Mouse (Mus musculus) stomach, embryonic 16.5 days (tissue): ENCODE measurements around the gene Plac9a. TPM values are rescaled to one million over a fixed set of nuclear protein-coding genes. Genes with fewer than 3 reads are reported as not detected.
"Not testable (repeated sequence)": the region's sequence is repeated elsewhere in the genome, so short reads cannot be mapped to it uniquely, and the experiment has no call there.

Experiments used
- ATAC-seq: fragments of 200-750 bp; cut with Nextera tagmentation; 2 replicates; pipeline ENCODE4 v1.8.0; 2017; ENCODE audit warnings: moderate number of reproducible peaks, moderate TSS enrichment; ENCODE audit not compliant: insufficient read depth, low FRiP score
- H3K27ac ChIP-seq: fragments of 300-500 bp; sonication (generic); 2 replicates; pipeline ENCODE4 v1.5.1; 2014; ENCODE audit warnings: low read length
- H3K27me3 ChIP-seq: fragments of 300-500 bp; sonication (generic); 2 replicates; pipeline ENCODE4 v1.6.1; 2014; ENCODE audit warnings: low read length, control low read depth, mixed read lengths; ENCODE audit not compliant: control insufficient read depth, insufficient read depth
- H3K36me3 ChIP-seq: fragments of 300-500 bp; sonication (generic); 2 replicates; pipeline ENCODE4 v1.6.1; 2014; ENCODE audit warnings: low read length; ENCODE audit not compliant: control insufficient read depth, insufficient read depth
- H3K4me1 ChIP-seq: fragments of 300-500 bp; sonication (generic); 2 replicates; pipeline ENCODE4 v1.6.1; 2014; ENCODE audit warnings: low read length, control low read depth, mixed read lengths; ENCODE audit not compliant: control insufficient read depth, insufficient read depth
- H3K4me2 ChIP-seq: fragments of 300-500 bp; sonication (generic); 2 replicates; pipeline ENCODE4 v1.6.1; 2014; ENCODE audit warnings: low read depth, low read length, mixed read lengths
- H3K4me3 ChIP-seq: fragments of 300-500 bp; sonication (generic); replicated peaks from 2 replicates; pipeline ENCODE4 v1.5.1; 2014; ENCODE audit warnings: mild to moderate bottlenecking, low read length
- H3K9ac ChIP-seq: fragments of 300-500 bp; sonication (generic); 2 replicates; pipeline ENCODE4 v1.6.1; 2014; ENCODE audit warnings: low read length
- H3K9me3 ChIP-seq: fragments of 300-500 bp; sonication (generic); replicated peaks from 2 replicates; pipeline ENCODE4 v1.6.1; 2016; ENCODE audit warnings: low read length, control low read depth; ENCODE audit not compliant: control insufficient read depth
- WGBS: fragments of 180-500 bp; shearing (Covaris S2); extraction: QIAGEN DNeasy Blood & Tissue Kit; methylation state at CpG from one replicate; pipeline ENCODE4 v1.1.7; 2014; 5-methylcytosine and 5-hydroxymethylcytosine counted together
- polyA plus RNA-seq: library from polyadenylated mRNA; unstranded; fragments of >200 nt; fragmentation: Nextera tagmentation; extraction: Ambion mirVana; gene quantifications from 2 replicates; pipeline ENCODE4 v1.2.1, GENCODE M21; 2015

The Plac9a gene
- polyA plus RNA-seq, 1 experiment from 2014 or later = not detected

DNA sequence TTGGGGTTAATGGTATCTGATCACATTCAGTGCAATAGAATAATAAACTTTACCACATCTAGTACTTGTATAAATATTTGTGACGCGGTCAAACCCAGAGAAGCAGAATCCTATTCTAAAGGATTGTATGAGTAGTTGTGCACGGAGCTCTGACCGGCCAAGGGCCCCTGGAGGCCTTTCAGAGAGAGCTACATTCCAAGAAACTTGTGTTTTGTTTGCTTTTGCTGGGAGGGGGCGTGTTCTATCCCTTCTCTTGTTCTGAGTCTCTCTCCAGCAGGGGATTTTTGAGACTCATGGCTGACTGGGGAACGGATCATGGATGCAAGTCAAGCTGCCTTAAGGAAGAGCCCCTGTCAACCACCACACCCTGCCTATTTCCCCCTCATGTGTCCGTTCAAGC lies 7.2 kb downstream of the Plac9a start:
- H3K36me3 ChIP-seq, H3K4me2 ChIP-seq, H3K9ac ChIP-seq, H3K27me3 ChIP-seq, H3K27ac ChIP-seq, H3K4me1 ChIP-seq, H3K9me3 ChIP-seq, H3K4me3 ChIP-seq: not testable (repeated sequence)
- WGBS = no CpG with 5 or more reads among the region's 7 CpGs
- peak; percentile 60; the same call in 1 of the 2 replicates for ATAC-seq

DNA sequence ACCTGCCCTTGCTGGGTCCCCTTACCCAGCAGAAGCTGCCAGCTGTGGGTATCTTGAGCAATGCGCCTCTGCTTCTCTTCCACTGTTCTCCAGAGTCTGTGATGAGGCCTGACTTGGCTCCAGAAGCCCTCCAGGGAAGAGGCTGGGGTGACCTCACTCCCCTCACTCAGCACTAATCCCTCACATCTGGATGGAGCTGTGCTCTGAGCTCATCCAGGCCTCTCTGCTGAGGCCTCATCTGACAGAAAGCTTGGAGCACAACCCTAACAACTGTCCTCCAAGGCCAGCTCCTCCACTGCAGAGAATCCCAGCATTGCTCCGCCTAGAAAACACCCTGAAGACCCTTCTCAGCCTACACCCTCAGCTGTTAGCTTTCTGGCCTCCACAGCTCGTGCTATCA lies 8.3 kb downstream of the Plac9a start:
- H3K4me3 ChIP-seq, H3K36me3 ChIP-seq, H3K4me1 ChIP-seq, H3K9ac ChIP-seq, H3K27ac ChIP-seq, H3K9me3 ChIP-seq, H3K4me2 ChIP-seq, H3K27me3 ChIP-seq: not testable (repeated sequence)
- WGBS = no CpG with 5 or more reads among the region's 3 CpGs
- peak; percentile 86 for ATAC-seq

DNA sequence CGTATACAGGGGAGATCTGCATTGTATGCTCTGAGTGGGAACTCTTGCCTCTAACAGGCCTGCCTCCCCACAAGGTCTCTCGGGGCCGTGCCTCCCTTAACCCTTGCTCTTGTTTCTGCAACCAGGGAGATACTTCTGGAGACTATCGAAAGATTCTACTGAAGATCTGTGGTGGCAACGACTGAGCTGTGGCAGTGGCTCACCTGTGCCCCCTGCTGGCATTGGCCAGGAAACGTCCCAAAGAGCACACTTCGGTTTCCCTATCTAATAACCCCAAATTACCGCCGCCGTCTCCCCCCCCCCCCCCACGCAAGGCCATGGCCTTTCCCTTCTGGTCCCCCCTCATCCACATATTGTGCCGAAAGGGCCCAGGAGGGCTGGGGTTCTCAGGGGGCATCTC lies 17.0 kb downstream of the Plac9a start:
- not testable (repeated sequence) for H3K9ac ChIP-seq, H3K9me3 ChIP-seq, H3K4me1 ChIP-seq, H3K27me3 ChIP-seq, H3K4me3 ChIP-seq, H3K36me3 ChIP-seq, H3K4me2 ChIP-seq, ATAC-seq, H3K27ac ChIP-seq
- WGBS = no CpG with 5 or more reads among the region's 12 CpGs

DNA sequence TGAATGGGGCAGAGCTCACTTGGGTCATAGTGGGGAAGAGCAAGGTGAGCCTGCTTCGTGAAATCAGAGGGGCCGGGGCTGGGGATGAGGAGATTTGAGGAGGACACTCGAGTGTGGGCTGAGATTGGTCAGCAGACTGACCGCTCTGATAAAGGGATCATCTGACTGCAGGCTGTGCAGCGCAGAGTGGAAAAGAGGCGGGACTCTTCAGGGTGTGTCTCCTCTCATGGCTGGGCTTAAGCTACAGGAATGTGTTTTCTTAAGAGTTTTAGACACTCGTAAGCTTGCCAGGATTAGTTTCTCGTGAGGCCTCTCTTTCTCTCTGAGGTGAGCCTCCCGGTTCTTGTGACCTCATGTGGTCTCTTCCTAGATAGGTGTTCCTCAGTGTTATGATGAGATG lies 21.1 kb downstream of the Plac9a start:
- not testable (repeated sequence) for H3K4me1 ChIP-seq, ATAC-seq, H3K9ac ChIP-seq, H3K4me3 ChIP-seq, H3K36me3 ChIP-seq, H3K4me2 ChIP-seq, H3K27ac ChIP-seq, H3K9me3 ChIP-seq, H3K27me3 ChIP-seq
- no CpG with 5 or more reads among the region's 9 CpGs for WGBS

DNA sequence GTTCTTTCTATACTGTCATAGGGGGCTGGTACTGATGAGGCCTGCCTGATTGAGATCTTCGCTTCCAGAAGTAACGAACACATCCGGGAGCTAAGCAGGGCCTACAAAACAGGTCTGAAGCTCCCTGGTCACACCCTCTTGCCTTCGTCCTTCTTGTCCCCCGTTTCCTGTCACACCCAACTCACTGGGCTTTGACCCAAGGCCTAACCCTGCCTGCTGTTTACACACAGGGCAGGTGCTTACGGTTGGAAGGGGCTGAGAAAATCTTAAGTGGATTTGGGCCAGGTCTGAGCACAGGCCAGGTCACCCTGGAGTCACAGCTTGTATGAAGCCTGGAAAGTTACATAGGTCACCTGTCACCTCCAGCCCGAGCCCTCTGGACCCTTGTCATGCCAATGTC lies 26.3 kb downstream of the Plac9a start:
- H3K4me2 ChIP-seq, ATAC-seq, H3K36me3 ChIP-seq, H3K4me3 ChIP-seq, H3K27ac ChIP-seq, H3K9me3 ChIP-seq, H3K27me3 ChIP-seq, H3K9ac ChIP-seq: not testable (repeated sequence)
- no CpG with 5 or more reads among the region's 7 CpGs for WGBS
- H3K4me1 ChIP-seq = peaks cover 11% of the 10 kb centered on the region

DNA sequence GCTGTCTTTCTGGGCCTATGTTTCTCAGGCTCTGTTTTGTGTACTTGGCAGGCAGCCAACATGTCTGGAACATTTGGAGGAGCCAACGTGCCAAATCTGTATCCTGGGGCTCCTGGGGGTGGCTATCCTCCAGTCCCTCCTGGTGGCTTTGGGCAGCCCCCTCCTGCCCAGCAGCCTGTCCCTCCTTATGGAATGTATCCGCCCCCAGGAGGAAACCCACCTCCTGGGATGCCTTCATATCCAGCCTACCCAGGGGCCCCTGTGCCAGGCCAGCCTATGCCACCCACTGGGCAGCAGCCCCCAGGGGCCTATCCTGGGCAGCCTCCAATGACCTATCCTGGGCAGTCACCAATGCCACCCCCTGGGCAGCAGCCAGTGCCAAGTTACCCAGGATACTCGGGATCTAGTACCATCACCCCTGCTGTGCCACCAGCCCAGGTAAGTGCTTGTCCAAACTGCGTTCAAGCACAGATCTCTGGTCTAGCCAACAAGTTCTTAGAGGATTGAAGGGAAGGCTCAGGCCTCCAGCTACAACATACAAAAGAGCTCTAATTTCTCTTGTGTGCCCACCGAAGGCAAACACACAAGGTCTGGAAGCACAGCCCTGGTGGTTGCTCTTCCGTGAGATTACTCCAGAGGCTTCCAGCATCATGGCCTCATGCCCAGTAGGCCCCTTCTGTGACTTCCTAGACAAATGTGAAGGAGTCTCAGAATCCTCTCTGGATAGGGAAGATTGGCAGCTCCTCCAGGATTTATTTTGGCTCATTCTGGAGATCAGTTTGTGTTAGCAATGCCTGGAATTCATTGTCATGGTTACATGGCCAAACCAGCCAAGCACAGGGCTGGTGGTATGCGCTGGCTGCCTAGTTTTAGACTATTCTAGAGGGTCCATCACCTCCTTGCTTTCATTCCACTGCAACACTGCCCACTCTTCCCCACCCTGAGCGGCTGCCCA lies 30.2 kb downstream of the Plac9a start:
- H3K9me3 ChIP-seq = no peaks in the 10 kb centered on the region
- ATAC-seq = 0 out of 2 replicates have a peak, but pooled peaks have one; percentile 19
- H3K4me2 ChIP-seq = no peak overlapping the region
- peaks cover 11% of the 10 kb centered on the region for H3K4me1 ChIP-seq
- no peaks in the 10 kb centered on the region for H3K36me3 ChIP-seq
- WGBS = 68% methylated on average over 8 of the region's 8 CpGs
- H3K27ac ChIP-seq = no peak overlapping the region
- no peaks in the 10 kb centered on the region for H3K27me3 ChIP-seq
- no peak overlapping the region for H3K9ac ChIP-seq
- no peak overlapping the region for H3K4me3 ChIP-seq

DNA sequence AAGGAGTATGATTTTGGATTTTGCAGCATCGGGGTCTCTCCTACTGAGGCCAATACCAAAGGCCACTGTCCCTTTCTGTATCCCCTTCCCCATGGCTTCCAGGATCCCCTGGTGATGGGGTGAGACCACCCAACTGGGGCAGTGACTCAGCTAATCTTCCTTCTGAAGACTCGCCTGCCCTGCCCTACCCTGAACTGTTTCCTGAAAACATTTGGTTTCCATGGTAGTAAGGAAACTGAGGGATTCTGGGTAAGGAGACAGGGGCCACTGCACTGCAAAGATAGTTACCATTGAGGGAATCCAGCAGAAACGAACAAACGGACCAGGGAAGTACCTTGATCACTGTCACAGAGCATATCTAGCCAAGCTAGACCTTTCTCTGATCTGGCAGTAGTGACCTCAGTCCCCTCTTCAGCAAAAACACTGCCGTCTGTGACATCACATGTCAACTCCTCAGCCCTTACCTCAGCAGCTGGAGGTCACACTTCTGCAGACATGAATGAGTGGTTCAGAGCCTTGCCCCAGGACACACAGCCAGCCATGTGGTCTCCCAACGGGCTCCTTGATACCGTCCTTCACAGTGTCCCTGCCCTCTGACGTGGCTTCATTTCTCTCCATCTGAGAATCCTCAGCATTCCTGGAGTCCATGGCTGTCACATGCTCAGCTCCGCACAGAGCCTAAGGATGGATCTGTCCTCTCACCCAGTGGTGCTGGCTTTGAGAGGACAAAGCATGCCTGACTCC lies 33.6 kb downstream of the Plac9a start:
- no peak overlapping the region for H3K4me3 ChIP-seq
- H3K4me1 ChIP-seq = peaks cover 15% of the 10 kb centered on the region
- no peak; the same call in 1 of the 2 replicates for ATAC-seq
- WGBS = 63% methylated on average over 9 of the region's 9 CpGs
- H3K9ac ChIP-seq = no peak overlapping the region
- no peak overlapping the region for H3K27ac ChIP-seq
- H3K36me3 ChIP-seq = no peaks in the 10 kb centered on the region
- no peaks in the 10 kb centered on the region for H3K9me3 ChIP-seq
- no peak overlapping the region for H3K4me2 ChIP-seq
- no peaks in the 10 kb centered on the region for H3K27me3 ChIP-seq

DNA sequence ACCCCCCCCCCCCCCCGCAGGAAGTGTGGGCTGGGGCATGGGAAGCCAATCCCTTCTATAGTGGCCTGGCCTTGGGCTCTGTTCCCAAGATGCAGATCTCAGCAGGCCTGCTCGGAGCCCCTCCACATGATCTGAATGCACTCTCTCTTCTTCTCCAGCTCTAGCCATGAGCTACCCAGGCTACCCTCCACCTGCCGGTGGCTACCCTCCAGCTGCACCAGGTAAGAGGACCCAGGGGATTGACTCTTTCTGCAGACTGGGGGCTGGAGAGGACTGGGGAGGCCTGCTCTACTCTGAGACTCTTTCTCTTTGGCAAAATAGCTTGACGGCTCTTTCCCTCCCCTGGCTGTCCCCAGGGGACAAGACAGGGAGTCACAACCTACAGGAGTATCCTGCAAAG lies 34.2 kb downstream of the Plac9a start:
- H3K9me3 ChIP-seq = no peaks in the 10 kb centered on the region
- peaks cover 15% of the 10 kb centered on the region for H3K4me1 ChIP-seq
- no peaks in the 10 kb centered on the region for H3K27me3 ChIP-seq
- no peak overlapping the region for H3K9ac ChIP-seq
- H3K27ac ChIP-seq = no peak overlapping the region
- H3K4me3 ChIP-seq = no peak overlapping the region
- H3K36me3 ChIP-seq = no peaks in the 10 kb centered on the region
- no peak for ATAC-seq
- WGBS = 74% methylated on average over 4 of the region's 4 CpGs
- H3K4me2 ChIP-seq = no peak overlapping the region

DNA sequence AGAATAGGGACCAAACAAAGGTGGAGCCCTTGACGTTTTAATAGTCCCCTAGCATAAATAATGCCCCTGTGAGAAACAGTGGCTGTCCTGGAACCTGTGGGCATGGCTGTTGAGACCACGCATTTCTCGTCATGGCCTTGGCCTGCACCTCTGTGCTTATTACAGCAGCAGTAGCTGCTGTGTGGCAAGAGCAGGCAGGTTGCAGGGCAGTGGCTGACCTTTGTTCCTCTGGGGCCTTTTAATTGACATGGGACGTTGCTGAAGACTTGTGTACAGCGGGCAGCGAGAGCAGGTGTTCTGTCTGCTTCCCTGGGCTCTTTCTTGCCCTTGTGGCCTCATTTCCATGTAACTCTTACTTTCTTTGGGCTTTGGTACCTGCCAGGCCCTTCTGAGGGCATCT lies 35.1 kb downstream of the Plac9a start:
- 51% methylated on average over 6 of the region's 6 CpGs for WGBS
- Histone ChIP-seq H3K9me3 (no peaks in the 10 kb centered on the region), H3K4me3 (no peak overlapping the region), H3K4me1 (peaks cover 14% of the 10 kb centered on the region), H3K27ac (no peak overlapping the region), H3K36me3 (no peaks in the 10 kb centered on the region), H3K9ac (no peak overlapping the region), H3K27me3 (no peaks in the 10 kb centered on the region), H3K4me2 (no peak overlapping the region)
- ATAC-seq = no peak
